Mouse (Mus musculus) 3134 (cell line): ENCODE measurements around the gene Yrdc.

Source experiments
- DNase-seq: peaks from one replicate; pipeline ENCODE4 v3.0.0-alpha.2; 2011; ENCODE audit warnings: low spot score; ENCODE audit not compliant: insufficient read length; ENCODE audit errors: extremely low read depth

Gene Yrdc

DNA sequence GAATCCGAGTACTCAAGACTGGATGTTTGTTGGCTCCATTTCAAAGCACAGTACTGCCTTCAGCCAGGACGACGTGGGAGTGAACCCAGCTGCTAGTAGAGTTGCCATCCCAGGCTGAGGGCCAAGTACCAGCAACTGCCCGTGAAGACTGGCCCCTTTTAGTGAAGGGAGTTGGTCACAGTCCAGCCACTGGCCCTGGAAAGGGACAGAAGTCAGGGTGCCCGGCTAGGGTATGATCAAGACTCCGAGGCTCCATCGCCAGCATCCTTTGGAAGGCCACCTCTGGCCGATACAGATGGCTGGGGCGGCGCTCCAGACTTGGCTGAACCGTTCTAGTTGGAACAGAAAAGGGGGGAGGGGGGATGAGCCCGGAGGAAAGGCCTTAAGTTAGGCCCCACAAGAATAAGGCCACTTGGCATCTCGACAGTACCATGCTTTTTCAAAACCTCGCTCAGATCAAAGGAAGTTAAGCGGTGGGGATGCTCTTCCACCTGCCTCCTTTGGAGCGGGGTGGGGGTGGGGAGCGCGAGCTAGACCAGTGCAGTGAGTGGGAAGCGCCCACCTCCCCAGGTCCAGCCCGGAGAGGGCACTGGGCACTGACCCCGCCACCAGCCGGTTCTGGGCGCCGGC lies 733 bp upstream of the Yrdc start:
- DNase-seq, result peak; percentile 74

GRCm38 (mm10) chr4:124850933-124851658 lies 617 bp downstream of the Yrdc start, which contains the start of gene 1110065P20Rik:
Gene 1110065P20Rik, minus strand, starts transcription at chr4:124851196.
- DNase-seq, result peak; percentile 84

DNA sequence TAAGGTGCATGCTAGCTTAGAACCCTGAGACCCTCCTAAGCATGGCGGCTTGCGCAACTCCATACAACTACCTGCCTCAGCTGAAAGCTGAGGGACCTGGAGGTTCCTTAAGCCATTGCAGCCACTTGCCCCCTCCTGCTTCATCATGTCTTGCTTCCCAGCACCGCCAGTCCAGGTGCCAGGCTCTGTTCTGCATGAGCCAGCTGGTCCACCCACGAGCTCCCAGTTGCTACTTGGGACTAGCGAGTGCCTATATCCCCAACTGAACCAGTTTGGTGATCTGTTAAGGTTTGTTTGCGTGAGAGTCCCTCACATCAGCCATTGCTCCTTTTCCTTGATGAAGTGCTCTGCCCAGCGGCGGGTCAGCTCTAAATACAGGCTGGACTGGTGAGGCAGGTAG lies 5.8 kb downstream of the Yrdc start:
- DNase-seq, result no peak

- DNase-seq, result no peak
Measured at GRCm38 (mm10) chr4:124858370-124858769, 7.9 kb downstream of the Yrdc start.

- no peak for DNase-seq
Measured at GRCm38 (mm10) chr4:124860446-124860845, 10.0 kb downstream of the Yrdc start.

- DNase-seq, result no peak
Measured at GRCm38 (mm10) chr4:124861283-124862188, 11.1 kb downstream of the Yrdc start, which contains the start of gene Maneal. Gene Maneal, minus strand, starts transcription at chr4:124862171.

- no peak for DNase-seq
Measured at GRCm38 (mm10) chr4:124872719-124873118, 22.2 kb downstream of the Yrdc start.

- DNase-seq, result no peak
Measured at GRCm38 (mm10) chr4:124880599-124880998, 30.1 kb downstream of the Yrdc start, which contains the start of gene Epha10. Gene Epha10, plus strand, starts transcription at chr4:124880899.

GRCm38 (mm10) chr4:124881341-124881908 lies 30.9 kb downstream of the Yrdc start:
- DNase-seq, result no peak

- DNase-seq, result no peak
Measured at GRCm38 (mm10) chr4:124882151-124882729, 31.8 kb downstream of the Yrdc start.

- no peak for DNase-seq
Measured at GRCm38 (mm10) chr4:124888702-124889101, 38.2 kb downstream of the Yrdc start.

- no peak for DNase-seq
Measured at GRCm38 (mm10) chr4:124889935-124890334, 39.5 kb downstream of the Yrdc start.

- DNase-seq, result no peak
Measured at GRCm38 (mm10) chr4:124890831-124891230, 40.4 kb downstream of the Yrdc start.

DNA sequence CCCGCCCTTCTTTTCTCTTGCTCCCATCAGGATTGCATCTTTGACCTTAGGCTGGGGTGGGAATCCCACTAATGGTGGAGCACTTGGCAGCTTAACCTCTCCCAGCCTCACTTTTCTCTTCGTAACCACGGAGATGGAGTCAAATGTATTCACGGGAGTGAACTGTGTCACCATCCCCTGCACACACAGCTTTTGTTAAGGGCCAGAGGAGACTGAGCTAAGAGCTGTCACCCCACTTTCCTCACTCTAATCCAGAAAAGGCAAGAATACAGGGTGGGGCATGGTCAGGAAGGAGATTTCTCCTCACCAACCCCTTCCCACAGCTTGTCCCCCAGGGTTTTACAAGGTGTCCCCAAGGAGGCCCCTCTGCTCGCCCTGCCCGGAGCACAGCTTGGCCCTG lies 43.3 kb downstream of the Yrdc start:
- DNase-seq, result no peak

DNA sequence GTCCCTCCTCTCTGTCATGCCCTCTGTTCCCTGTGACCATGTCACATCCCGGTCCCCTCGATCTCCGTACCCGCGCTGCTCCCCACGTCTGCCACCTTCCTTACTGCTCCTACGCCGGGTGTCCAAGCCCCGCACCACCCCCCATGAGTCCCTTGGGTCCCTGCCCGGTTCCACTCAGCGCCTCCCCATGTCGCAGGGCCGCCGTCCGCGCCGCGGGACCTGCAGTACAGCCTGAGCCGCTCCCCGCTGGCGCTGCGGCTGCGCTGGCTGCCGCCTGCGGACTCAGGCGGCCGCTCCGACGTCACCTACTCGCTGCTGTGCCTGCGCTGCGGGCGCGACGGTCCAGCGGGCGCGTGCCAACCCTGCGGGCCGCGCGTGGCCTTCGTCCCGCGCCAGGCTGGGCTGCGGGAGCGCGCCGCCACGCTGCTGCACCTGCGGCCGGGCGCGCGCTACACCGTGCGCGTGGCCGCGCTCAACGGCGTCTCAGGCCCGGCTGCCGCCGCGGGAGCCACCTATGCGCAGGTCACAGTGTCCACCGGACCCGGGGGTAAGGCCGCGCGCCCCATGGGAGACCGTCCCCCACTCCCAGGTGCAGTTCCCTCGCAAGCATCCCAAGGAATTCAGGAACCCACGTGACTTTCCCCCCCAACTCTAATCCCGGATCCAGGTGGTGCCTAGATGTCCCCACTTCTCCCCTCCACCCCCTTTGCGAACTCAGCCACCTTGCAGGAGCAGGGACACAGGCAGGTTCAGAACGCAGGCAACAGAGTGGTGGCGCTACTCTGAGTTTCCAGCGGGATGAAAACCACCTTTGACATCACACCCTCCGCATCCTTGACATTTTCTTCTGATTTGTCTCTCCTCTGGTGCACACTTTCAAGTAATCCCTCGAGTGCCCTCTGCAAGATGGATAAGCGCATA lies 44.3 kb downstream of the Yrdc start:
- DNase-seq, result no peak

GRCm38 (mm10) chr4:124898428-124898827 lies 47.9 kb downstream of the Yrdc start:
- DNase-seq, result no peak

GRCm38 (mm10) chr4:124899906-124900305 lies 49.4 kb downstream of the Yrdc start:
- no peak for DNase-seq
